Mouse (Mus musculus) embryo, embryonic 11.5 days (tissue): ENCODE data around the gene Tmem198.

ENCODE experiments used
- DNase-seq: peaks from one replicate; pipeline ENCODE4 v3.0.0-alpha.2; 2012; ENCODE audit warnings: low read depth, low spot score

The Tmem198 gene

DNA sequence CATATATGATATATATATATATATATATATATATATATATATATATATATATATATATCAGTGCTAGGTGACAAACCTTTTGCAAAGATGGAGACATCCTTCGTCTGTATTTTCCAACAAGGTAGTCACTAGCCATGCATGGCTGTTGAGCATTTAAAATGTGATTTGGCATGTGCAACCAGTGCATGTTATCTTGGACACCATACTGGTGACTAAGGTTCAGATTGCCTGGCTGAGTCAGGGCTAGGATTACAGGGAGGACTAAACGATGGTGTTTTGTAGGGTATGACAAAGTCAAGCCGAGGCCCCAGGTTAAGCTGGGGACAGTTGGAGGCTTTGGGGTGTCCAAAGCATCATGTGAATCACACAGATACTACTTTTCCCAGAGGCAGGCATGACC is 23.9 kb upstream of the Tmem198 start:
- DNase-seq, result no peak

DNA sequence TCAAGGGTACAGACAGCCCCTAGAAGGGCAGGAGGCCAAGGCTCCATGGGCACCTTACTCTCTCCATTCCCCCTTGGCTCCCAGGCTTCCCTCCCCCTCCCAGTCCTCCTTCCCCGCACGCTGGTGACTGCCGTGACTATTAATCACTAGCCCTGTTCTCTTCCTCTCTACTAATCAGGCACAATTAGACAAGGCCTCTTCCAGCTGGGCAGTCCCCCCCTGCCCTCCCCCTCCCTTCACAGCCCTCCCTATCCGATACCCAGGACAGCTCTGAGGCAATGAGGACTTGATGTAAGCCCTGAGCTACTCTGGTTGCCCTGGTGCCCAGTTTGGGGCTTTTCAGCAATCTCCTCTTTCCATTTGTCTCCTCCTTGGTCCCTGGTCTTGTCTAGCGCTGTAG is 23.4 kb upstream of the Tmem198 start:
- no peak for DNase-seq

DNA sequence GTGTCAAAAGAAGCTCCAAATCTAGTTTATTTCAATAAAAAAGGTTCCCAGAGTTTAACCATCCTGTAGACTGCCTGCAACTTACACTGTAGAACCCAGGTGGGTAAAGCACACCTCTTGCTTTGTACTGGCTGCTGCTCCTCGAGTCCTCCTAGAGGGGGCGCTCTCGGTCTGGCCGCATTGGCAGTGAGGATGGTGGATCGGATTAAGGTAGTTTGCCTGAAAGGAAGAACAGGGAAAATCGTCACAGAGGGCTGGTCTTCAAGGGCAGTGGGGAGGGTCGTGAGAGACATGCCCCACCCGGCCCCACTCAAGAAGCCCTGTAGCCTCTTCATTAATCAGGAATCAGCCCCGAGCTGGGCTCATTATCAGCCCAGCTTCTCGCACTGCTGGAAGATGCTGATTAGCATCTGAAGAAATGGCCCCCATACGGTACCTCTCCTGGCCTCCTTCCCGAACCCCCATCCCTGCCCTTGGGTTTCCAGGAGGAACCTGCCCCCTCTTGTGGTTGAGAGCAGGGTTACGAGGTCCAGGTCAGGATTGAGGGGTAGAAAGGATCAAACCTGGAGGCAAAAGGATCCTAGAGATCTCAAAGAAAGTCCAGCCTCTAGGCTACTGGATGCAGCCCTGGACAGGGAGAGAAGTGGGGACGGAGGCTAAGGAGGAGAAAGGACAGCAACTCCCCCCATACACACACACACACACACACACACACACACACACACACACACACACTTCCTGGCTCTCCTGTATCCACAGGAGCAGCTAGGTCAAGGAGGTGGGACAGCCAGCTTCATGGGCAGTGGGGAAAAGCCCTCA is 22.4 kb upstream of the Tmem198 start:
- DNase-seq, result no peak

DNA sequence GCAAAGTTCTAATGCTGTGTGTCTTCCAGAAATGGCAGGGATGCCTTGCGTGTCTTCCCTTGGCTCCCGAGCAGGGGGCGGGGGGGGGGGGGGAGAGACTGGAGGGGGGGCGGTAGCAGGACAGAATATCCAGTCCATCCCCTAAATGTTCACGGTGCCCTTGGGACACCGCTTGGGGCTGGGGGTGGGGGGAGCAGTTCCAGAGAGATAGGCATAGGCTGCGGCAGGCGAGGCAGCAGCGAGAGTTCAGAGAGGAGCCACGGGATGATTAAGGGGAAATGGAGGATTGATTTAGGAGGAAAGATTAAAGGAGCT is 21.7 kb upstream of the Tmem198 start:
- no peak for DNase-seq

DNA sequence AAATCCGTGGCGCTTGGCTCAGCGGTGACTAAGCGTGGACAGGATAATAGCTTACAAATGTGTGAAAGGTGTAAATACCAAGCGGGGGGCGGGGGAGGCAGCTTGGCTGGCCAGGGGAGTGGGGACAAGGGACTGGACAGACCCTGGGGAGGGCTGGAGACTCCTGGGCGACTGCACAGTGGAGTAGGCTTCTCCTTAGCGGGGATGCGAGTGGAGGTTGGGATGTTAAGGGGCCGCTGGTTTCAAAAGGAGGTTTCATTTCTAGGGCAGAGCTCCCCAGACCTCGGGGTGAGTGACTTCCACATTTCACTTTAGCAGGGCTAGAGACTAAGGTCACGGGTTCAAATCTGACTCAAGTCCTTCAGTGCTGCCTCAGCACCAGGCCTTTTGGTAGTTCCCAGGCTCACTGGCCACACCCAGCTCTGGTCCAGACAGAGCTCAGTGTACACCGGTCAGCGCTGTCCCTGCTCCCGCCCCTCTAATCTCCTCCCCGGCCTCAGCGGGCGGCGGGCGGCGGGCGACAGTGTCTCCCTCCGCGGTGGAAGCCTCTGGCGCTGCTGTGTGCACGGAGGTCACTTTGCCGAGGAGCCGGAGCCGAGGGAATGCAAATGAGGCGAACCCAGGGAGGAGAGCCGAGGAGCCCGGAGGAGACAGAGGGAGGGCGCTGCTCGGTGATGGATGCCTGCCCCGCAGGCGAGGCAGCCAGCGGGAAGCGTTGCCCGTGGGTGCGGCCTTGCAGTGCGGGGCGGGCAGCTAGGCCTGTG is 21.1 kb upstream of the Tmem198 start:
- no peak for DNase-seq

DNA sequence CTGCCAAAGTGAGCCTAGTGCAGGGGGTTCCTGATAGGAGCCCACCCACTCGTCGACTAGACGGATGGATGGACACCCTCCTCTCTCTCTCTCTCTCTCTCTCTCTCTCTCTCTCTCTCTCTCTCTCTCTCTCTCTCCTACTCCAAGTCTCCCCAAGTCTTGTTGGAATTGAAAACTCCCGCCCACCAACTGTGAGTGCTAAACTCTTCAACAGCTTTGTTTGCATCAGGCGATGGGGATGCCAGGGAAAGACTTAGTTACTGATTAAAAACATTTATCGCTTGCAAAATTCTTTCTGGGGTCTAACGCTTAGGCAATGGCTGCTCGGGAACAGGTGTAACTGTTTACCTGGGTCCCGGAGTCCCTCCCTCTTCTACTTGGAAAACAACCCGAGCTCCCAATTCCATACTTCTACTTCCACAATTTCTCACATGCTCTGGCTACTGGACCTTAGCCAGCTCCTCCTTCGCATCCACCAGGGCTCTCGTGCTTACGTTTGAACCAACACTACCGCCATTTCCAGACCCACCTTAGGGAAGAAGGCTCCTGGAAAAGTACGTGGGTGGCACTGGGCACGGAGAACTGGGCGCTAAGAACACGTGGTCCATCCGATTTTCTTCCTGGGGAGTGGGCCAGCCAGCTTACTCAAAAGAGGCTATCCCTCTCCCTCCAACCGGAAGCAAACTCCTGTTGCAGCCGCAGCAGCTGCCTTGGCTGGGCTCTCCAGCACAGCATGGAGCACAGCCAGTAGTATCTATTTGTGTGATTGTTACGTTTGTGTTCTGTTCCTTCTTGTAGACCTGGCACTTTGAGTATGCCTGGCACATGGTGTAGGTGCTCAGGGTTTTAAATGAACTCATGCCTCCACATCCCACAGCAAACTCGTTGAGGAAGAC is 20.3 kb upstream of the Tmem198 start:
- DNase-seq, result no peak

DNA sequence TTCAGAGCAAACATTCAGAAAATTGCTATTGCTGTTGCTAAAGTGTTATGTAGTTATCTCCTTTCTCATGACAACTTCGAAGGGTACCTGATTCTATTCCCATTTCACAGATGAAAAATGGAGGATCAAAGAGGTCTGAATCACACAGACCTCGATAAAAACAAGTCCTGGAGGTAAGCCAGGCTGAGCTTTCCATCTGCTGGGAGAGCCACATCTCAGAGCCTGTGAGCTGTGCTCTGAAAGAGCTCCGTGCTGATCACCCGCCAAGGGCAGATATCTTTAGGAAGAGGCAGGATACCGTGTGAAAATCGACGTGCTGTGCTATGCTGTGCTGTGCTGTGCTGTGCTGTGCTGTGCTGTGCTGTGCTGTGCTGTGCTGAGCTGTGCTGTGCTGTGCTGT is 19.0 kb upstream of the Tmem198 start:
- no peak for DNase-seq

DNA sequence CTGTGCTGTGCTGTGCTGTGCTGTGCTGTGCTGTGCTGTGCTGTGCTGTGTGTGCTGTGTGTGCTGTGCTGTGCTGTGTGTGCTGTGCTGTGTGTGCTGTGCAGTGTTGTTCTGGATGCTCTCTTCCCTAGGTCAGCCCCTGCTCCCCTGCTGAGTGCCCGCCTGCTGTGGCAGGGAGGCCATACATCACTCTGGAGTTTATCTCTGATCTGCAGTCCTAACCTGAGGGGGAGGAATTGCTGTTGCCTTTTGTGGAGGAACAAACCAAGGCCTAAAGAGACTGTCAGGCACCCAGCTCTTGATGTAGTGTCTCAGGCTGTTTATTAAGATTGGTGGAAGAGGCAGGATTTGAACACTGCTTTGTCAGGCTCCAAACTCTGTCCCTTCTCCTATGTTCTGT is 16.7 kb upstream of the Tmem198 start:
- DNase-seq, result no peak

DNA sequence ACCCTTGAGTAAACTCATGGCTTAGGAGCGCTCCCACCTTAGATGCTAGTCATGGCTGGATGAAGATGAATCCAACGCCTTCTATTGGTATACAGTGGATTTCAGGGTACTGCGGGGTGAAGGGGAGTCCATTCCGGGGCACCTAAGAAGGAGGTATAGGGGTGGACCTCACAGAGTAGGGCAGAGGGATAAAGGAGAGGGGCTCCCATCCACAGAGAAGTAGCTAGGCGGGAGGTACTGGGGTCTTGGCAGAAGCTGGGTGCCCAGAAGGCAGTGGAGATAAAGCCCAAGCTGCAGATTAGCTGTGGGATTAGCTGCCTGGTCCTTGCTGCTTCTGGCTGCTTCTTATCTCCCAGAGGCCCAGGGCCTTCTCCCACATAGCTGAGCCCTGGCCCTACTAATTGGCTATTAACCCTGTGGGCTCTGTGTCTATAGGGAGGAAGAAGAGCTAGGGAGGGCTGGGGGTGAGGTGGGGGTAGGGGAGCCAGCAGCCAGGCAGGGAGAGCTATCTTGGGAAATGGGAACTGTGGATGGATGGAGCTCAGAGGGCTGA is 15.6 kb upstream of the Tmem198 start:
- DNase-seq, result no peak

DNA sequence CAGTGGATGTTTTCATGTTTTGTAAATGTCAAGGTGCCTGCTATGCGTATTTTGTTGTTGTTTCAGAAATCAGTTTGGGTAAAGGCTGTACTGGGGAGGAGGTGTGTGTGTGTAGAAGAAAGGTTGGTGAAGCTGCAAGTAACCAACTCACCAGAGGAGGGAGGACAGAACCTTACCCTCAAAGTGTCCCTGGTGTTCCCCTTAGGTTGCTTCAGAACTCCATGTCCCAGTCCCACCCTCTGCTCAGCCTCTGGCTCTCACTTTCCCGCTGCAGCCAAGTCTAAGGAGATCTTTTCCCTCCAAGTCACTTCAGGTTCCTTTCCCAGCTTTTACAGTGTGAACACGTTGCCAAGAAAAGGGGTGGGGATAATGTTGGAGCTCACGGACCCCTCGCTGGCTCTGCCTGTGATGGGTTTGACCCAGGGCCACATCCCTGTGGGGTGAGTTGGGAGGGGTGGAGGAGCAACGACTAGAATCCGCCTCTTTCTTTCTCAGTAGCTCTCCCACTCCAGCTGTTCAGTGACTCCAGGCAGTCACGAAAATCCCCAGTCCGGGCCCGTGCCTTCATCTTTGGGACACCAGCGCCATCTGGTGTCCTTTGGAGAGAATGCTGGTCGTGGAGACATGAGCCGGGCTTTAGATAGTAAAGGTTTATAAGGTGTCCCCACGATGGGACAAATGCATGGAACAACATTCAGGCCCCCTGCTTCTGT is 12.0 kb upstream of the Tmem198 start:
- peak; percentile 79 for DNase-seq

DNA sequence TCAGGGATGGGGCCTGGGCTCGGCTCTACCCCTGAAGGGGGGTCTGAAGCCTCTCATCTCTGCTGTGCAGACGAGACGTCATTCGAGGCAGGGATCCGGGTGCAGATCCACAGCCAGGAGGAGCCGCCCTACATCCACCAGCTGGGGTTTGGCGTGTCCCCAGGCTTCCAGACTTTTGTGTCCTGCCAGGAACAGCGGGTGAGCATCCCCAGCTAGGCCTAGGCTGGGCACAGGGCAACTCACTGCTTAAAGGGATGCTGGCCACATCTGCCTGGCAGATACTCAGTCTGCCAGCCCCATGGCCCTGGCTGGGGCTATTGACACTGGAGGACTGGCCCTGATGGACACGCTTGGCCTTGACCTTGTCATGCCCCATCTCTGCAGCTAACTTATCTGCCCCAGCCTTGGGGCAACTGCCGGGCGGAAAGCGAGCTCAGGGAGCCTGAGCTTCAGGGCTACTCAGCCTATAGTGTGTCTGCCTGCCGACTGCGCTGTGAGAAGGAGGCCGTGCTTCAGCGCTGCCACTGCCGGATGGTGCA is 10.0 kb upstream of the Tmem198 start:
- DNase-seq, result no peak

DNA sequence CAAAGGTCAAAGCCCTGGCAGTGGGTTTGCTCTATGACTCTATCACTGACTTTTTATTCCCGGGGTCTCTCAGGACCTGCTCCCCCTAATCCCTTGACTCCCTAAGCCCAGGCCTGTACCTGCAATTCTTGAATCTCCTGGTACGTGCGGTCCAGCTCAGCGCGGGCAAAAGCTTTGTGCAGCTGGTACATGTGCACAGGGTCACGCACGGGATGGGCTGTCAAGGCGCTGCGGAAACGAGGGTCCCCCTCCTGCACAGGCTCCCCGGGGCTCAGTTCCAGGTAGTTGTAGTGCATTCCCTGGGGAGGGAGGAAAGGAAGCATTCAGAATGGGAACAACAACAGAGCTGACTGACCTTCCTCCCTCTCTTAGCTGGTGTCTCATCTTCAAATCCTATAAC is 2.9 kb upstream of the Tmem198 start:
- DNase-seq, result no peak

DNA sequence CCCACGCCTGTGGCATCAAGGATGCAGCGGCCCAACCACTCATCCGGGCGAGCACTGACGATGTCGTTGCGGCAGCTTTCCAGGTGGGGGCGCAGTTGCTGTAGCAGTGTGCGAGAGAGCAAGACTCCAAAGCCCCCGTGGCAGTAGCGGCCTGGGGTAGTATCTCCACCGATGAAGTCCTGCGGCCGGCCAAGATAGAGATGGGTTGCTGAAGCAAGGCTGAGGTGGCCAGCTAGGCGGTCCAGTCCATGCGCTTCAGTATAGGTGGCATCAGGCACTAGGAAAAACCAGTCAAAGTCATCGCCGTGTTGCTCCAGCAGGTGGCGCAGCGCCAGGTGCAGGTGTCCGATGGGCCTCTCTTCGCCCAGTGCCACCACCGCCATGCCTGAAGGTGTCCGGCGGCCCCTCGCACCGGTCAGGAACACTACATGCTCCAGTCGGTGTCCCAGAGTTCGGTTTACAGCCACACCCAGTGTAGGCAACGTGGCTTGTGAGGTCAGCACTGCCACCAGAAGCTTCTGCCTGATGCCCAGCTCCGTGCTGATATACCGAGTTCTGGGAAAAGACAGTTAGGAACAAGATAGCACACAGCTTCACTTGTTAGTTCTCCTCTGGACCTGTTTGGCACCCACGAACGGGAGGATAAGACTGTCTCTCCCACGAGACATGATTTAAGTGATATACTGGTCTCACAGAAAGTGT is 1.9 kb upstream of the Tmem198 start:
- no peak for DNase-seq

DNA sequence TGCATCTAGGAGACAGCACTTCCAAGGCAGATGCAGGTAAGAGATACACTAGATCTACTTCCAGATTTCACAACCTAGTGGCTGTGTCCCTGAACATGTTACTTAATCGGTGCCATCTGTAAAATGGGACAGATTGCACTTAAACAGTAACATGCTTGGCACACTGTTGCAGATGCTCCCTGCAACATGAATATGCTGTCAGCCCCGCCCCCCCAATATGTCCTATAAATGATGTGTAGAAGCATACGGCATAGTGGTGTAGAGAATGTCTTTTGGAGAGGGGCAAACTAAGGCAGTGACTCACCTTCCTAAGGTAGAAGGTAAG is 1.4 kb upstream of the Tmem198 start:
- no peak for DNase-seq

DNA sequence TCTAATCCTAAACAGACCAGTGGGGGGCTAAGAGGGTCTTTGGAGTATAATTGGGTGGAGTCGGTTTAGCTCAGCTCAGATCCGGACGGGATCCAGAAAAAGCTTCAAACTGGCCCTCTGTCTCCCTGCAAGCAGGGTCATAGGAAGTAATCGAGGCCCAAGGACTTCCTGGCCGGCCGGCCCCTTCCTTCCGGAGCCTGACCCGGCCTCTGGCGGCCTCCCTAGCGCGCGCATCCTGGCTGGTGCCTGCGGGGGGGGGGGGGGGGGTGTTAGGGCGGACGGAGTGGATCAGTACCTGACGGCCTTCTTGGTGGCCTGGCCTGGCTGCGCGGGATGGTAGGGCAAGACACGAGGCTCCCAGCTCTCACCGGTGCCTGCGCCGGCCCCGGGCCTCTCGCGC is 835 bp upstream of the Tmem198 start:
- no peak for DNase-seq

DNA sequence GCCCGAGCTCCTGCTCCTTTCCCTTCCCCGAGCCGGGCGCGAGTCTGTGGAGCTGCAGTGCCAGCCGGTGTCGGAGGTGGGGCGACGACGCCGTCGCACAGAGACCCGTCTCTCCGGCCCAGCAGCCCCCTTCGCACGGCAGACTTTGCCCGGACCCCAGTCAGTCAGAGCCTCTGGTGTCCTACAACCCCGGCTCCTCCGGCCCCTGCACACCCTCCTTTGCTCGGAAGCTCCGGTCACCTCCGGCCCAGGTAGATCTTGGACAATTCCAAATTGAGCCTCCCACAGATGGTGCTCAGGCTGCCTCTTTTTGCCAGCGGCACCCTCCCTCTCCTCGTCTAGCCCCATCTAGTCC is 280 bp downstream of the Tmem198 start:
- DNase-seq, result no peak

DNA sequence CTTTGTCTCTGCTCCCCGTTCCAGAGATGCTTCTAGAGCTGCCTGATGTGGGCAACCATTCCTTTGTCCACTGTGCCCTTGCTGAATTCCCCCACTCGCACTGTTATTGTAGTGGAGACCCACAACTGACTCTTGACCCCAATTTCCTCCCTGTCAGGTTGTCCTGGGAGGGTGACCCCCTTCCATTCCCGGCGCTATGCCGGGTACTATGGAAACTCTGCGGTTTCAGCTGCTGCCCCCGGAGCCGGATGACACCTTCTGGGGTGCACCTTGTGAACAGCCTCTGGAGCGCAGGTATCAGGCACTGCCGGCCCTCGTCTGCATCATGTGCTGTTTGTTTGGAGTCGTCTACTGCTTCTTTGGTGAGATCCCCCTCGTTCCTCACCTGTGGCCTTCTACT is 704 bp downstream of the Tmem198 start:
- DNase-seq, result no peak

DNA sequence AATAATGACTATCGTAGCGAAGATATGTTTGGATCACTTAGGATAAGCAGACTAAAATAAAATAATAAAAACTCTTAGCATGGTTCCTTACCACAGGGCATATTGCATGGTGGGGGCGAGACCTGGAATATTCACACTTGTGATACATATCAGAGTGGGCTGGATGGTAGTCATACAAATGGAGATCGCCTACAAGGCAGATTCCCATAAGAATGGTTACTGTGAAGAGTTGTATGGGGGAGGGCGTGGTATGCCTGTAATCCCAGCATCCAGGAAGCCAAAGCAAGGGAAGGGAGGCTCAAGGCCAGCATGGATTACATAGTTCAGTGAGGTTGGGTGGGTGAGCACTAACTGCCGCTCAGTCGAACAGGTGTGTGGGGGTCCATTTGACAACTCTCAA is 1.4 kb downstream of the Tmem198 start:
- DNase-seq, result no peak

DNA sequence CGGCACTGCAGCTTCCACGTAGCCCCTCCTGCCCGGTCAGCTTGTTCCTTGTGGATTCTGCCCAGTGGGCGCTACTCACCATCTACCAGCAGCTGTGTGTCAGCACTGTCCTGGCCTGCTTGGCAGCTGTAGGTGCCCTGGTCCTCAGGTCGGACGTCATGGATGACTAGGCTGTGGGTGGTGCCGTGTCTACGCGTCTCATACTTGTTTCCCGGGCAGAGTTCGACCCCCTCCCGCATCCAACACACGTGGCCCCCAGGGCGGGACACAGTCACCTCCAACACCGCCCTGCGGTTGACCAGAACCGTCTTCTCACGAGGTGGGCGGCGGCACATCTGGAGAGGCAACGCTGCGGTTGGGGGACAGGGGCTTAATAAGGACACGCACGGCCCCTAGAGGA is 7.2 kb downstream of the Tmem198 start:
- no peak for DNase-seq

DNA sequence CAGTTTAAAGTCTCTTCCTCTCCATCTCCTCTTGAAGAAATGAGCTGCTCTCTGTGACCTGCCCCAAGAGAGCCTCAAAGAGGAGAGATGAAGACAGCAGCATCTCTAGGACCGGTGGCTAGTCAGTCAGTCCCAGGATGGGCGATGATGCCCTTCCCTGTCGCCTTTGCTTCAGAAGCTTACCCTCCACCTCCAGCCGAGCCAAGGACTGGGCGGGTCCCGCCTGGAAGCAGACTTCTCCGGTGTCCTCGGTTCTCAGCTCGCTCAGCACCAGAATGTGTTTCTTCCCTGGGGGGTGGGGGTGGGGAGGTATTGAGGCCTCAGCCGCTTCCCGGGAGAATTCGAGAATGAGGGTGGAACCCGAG is 7.7 kb downstream of the Tmem198 start:
- DNase-seq, result no peak
